Mouse (Mus musculus) layer of hippocampus, adult 8-10 months (tissue): ENCODE measurements around the gene Col18a1. TPM values are rescaled to one million over a fixed set of nuclear protein-coding genes. Genes with fewer than 3 reads are reported as not detected.

ENCODE experiments used
- DNase-seq, 2 experiments: peaks; one replicate each; pipeline ENCODE4 v3.0.0; 2022; ENCODE audit warnings: low spot score in 2 of 2
- total RNA-seq, 4 experiments: library from RNA; stranded (reverse); gene quantifications; 2 replicates each; pipeline ENCODE4 v1.2.4; 2022

The Col18a1 gene
- total RNA-seq, 4 experiments from 2014 or later, result 3.9 to 4.5 (median 4.3) TPM

GRCm38 (mm10) chr10:77182804-77183331 is 16.5 kb upstream of the Col18a1 start:
- no peak for DNase-seq

- no peak for DNase-seq
These were observed 13.8 kb upstream of the Col18a1 start for GRCm38 (mm10) chr10:77180110-77180509.

- no peak for DNase-seq
These were observed 12.3 kb upstream of the Col18a1 start for GRCm38 (mm10) chr10:77178691-77179090.

- DNase-seq, result no peak
These were observed 4.1 kb upstream of the Col18a1 start for GRCm38 (mm10) chr10:77170400-77170799.

GRCm38 (mm10) chr10:77165318-77165945 is 916 bp downstream of the Col18a1 start:
- no peak for DNase-seq

GRCm38 (mm10) chr10:77164437-77165052 is 1.8 kb downstream of the Col18a1 start:
- no peak for DNase-seq

DNA sequence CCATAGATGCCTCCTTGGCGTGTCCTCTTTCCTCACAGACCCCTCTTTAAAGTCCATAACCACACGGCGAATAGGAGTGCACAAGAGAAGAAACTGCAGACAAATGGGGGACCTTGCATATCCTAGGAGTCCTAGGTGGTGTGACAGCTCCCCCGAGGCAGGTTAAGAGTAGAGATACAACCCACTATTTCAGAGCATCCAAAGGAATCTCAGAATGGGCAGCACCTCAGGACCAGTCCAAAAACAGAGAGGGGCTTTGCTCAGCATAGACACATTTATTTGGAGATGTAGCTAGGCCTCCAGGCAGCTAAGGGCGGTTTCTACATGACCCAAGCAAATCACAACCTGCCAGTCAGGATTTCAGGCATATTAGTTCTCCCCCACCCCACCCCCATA is 2.3 kb downstream of the Col18a1 start:
- no peak for DNase-seq

DNA sequence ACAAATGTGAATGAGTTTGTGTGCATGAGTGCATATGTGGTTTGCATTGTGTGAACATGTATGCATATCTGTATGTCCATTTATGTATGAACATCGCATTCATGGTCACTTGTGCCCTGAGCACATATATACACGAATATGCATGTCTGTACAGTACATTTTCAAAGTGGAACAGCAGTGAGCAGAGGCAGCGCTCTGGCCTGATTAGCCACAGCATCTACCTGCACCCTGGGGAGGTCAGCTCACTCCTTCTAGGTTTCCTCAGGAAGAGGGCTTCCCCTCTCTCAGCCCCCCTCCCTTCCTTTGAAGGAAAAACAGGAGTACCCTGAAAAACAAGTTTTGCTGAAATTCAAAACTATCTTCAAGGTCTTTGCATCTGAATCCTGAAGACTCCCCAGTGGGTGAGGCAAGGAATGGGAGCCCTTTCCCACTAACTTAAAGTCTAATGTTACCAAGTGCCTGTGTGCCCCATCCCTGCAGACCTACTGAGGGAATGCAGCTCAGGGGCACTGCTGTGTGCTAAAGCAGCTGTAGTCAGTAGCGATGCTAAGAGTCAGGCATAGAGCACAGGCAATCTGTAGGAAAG is 2.9 kb downstream of the Col18a1 start:
- DNase-seq, result no peak

- DNase-seq, result no peak
These were observed 6.8 kb downstream of the Col18a1 start for GRCm38 (mm10) chr10:77159573-77159972.

GRCm38 (mm10) chr10:77158948-77159347 is 7.4 kb downstream of the Col18a1 start:
- DNase-seq, result no peak

DNA sequence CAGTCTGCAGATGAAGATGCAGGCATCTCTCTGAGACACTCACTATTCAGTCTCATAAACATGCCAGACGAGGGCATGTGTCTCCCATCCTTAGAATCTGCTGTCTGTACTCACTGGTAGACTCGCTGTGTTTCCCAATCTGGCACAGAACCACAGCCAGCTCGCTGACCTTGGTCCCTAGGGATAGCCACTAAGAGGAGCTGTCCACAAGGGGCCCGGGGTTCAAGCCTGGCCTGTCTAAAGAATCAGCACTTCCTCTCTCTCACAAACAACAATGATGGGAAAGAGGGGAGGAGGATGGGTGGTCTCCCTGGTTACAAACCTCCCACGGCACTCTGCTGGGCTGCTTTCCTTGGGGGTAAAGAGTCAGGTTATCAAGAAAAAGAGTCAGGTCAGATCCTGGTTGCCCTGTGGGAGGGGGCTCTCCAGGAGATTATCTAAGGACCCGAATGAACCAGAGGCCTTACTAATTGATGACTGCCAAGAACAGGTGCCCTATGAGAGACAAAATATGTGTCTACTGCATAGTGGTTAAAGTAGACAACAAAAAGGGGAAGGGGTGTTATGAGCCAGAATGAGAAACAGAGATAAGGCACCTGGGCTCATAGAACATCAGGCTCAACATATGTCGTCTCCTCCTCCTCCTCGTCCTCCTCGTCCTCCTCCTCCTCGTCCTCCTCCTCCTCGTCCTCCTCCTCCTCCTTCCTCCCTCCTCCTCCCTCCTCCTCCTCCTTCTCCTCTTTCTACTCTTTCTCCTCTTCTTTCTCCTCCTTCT is 8.9 kb downstream of the Col18a1 start:
- no peak for DNase-seq

- no peak for DNase-seq
These were observed 14.1 kb downstream of the Col18a1 start for GRCm38 (mm10) chr10:77152178-77152621.

DNA sequence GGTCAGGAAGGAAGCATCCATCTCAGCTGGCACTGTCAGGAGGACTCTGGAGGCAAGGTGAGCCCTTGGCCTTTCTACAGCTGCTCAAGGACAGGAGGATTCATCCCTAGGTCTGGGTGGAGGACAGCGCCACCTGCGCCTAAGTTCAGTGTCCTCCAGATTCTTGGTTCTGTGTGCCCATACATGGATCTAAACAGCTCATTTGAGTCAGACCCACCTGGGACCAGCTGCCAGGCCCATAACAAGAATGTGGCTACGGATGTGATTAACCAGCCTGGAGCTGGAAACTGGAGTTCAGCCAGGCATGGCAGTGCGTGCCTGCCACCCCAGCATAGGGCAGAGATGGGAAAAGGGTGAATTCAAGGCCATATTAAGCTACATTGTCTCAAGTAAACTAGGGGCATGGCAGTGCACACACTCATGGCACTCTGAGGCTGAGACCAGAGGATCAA is 14.8 kb downstream of the Col18a1 start:
- no peak for DNase-seq

DNA sequence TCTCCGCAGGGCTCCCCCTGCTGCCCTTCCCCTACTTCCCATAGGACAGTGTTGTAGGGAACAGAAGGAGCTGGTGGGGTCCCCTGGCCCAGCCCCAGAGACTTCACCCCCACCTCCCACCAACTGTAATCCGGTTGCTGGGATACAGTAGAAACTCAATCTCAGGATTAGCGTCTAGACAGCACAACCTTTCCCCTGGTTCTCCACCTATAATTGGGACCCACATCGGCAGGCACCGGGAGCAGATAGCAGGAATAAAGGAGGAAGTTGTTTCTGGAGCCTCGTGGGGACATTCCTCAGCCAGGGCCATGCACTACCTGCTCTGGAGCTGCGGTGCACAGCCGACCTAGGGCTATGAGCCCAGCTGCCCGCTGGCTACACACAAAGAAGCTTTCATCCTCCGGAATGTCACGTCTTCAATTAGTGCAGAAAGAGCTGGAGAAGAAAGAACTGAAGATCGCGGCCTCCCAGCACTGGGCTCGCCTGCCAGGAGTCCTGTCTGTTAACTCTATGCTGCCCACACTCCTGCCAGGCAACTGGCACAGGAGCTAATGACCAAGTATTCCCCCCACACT is 15.3 kb downstream of the Col18a1 start:
- no peak for DNase-seq

DNA sequence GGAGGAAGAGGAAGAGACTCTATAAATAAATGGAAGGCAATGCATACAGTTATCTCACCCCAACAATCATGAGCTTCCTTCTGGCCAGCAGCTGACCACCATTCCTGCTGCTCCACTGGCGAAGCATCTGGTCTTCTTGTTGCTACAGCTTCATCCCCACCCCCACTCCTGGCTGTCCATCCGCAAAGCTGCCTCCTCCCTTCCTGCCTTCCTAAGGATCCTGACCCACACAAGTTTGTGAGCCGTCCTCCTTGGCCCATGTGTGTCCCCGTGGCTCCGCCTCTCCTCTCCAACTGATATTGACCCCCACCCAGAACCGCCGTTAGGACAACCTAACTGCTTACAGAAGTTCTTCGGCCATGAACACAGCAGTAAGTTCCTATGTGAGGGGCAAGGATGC is 16.3 kb downstream of the Col18a1 start:
- DNase-seq, result no peak

DNA sequence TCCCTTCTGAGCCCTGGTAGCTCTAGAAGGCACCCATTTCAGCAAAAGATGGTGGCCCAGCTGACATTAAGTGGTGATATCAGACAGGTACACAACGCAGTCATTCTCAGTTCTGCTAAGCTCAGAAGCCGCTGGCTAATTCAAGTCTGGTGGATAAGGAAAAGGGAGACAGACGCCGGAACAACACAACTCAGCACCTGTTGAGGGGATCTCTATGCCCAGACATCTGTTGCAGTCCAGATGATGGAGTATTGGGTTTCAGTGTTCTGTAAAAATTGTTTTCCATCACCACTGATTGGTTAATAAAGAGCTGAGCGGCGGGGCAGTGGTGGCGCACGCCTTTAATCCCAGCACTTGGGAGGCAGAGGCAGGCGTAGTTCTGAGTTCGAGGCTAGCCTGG is 18.8 kb downstream of the Col18a1 start:
- no peak for DNase-seq

GRCm38 (mm10) chr10:77146901-77147463 is 19.4 kb downstream of the Col18a1 start:
- no peak for DNase-seq

- DNase-seq, result no peak
These were observed 20.4 kb downstream of the Col18a1 start for GRCm38 (mm10) chr10:77145946-77146345.

GRCm38 (mm10) chr10:77144372-77144771 is 22.0 kb downstream of the Col18a1 start:
- no peak for DNase-seq

- DNase-seq, result no peak
These were observed 24.0 kb downstream of the Col18a1 start for GRCm38 (mm10) chr10:77142328-77142727.

- no peak for DNase-seq
These were observed 28.0 kb downstream of the Col18a1 start for GRCm38 (mm10) chr10:77138304-77138703.
